Mouse (Mus musculus) CH12.LX (cell line): ENCODE data around the gene Ccno. TPM values are rescaled to one million over a fixed set of nuclear protein-coding genes. Genes with fewer than 3 reads are reported as not detected.

Experiments used
- DNase-seq: peaks from one replicate; pipeline ENCODE4 v3.0.0-alpha.2; 2013; ENCODE audit errors: extremely low read depth
- H3K27ac ChIP-seq: 2 replicates; pipeline ENCODE4 v1.5.1; 2012; ENCODE audit warnings: low read depth, mild to moderate bottlenecking, control low read depth, moderate library complexity; ENCODE audit not compliant: insufficient read depth
- H3K27me3 ChIP-seq: replicated peaks from 2 replicates; pipeline ENCODE3; 2012; ENCODE audit warnings: inconsistent platforms
- H3K36me3 ChIP-seq, 2 experiments: replicated peaks in 1 of 2; 2 replicates each; pipeline versions ENCODE3 to v1.6.1; 2012; ENCODE audit warnings: inconsistent platforms in 1 of 2, low read length in 1 of 2, mild to moderate bottlenecking in 1 of 2, mixed read lengths in 1 of 2, moderate library complexity in 1 of 2; ENCODE audit not compliant: control insufficient read depth in 1 of 2, insufficient read depth in 1 of 2
- H3K4me1 ChIP-seq, 2 experiments: 2 replicates each; pipeline ENCODE4 v1.6.1; 2012; ENCODE audit warnings: inconsistent platforms in 1 of 2, moderate library complexity in 1 of 2; ENCODE audit not compliant: insufficient read depth in 2 of 2, control insufficient read depth in 1 of 2
- H3K4me2 ChIP-seq: 2 replicates; pipeline ENCODE4 v1.6.1; 2012; ENCODE audit warnings: low read depth, mild to moderate bottlenecking, control low read depth; ENCODE audit not compliant: poor library complexity, insufficient read depth, severe bottlenecking
- H3K4me3 ChIP-seq, 3 experiments: fragments of 150-350 bp in 1 of 3; sonication (generic) in 1 of 3; replicated peaks in 1 of 3; 2 replicates each; pipeline versions ENCODE3 to v1.5.1; 2011 to 2012; ENCODE audit warnings: low read depth in 2 of 3, low read length in 2 of 3, mild to moderate bottlenecking in 2 of 3, moderate library complexity in 2 of 3, control low read depth in 1 of 3, improper control_type of control experiment in 1 of 3, inconsistent platforms in 1 of 3, mixed read lengths in 1 of 3; ENCODE audit not compliant: poor library complexity in 1 of 3
- H3K79me2 ChIP-seq: replicated peaks from 2 replicates; pipeline ENCODE4 v1.6.1; 2012; ENCODE audit warnings: mild to moderate bottlenecking, moderate library complexity; ENCODE audit not compliant: control insufficient read depth, poor library complexity, insufficient read depth, severe bottlenecking; ENCODE audit errors: extremely low read depth
- H3K9ac ChIP-seq: 2 replicates; pipeline ENCODE4 v1.6.1; 2012; ENCODE audit warnings: low read depth, mild to moderate bottlenecking, control low read depth, moderate library complexity; ENCODE audit not compliant: insufficient read depth
- H3K9me3 ChIP-seq: replicated peaks from 2 replicates; pipeline ENCODE3; 2012; ENCODE audit warnings: low read length, inconsistent platforms, mixed read lengths
- CHD1 ChIP-seq: IDR thresholded peaks from 2 replicates; pipeline ENCODE4 v1.6.1; 2012; ENCODE audit warnings: low read depth, low read length, improper control_type of control experiment, inconsistent platforms
- CTCF ChIP-seq, 2 experiments: IDR thresholded peaks in 1 of 2; conservative IDR thresholded peaks in 1 of 2; 2 replicates each; pipeline ENCODE4 v1.5.1; 2011 to 2012; ENCODE audit warnings: low read depth in 2 of 2, low read length in 2 of 2, improper control_type of control experiment in 1 of 2, inconsistent platforms in 1 of 2, mild to moderate bottlenecking in 1 of 2, moderate library complexity in 1 of 2
- E2F4 ChIP-seq: IDR thresholded peaks from 2 replicates; pipeline ENCODE4 v1.6.1; 2011; ENCODE audit warnings: low read depth, low read length, improper control_type of control experiment; ENCODE audit not compliant: insufficient replicate concordance
- ELF1 ChIP-seq: IDR thresholded peaks from 2 replicates; pipeline ENCODE4 v1.6.1; 2014; ENCODE audit warnings: low read depth, mild to moderate bottlenecking, inconsistent platforms, low read length, improper control_type of control experiment
- IRF4 ChIP-seq: IDR thresholded peaks from 2 replicates; pipeline ENCODE4 v1.6.1; 2014; ENCODE audit warnings: low read depth, mild to moderate bottlenecking, inconsistent platforms, low read length, improper control_type of control experiment
- JUND ChIP-seq: conservative IDR thresholded peaks from 2 replicates; pipeline ENCODE4 v1.6.1; 2011; ENCODE audit warnings: low read depth, low read length, improper control_type of control experiment
- KAT2A ChIP-seq: IDR thresholded peaks from 2 replicates; pipeline ENCODE4 v1.6.1; 2012; ENCODE audit warnings: low read length, improper control_type of control experiment, inconsistent platforms; ENCODE audit not compliant: insufficient replicate concordance
- MAFK ChIP-seq: IDR thresholded peaks from 2 replicates; pipeline ENCODE4 v1.6.1; 2011; ENCODE audit warnings: low read length, improper control_type of control experiment; ENCODE audit not compliant: insufficient replicate concordance
- MAX ChIP-seq: IDR thresholded peaks from 2 replicates; pipeline ENCODE4 v1.6.1; 2011; ENCODE audit warnings: low read length, improper control_type of control experiment
- MEF2A ChIP-seq: IDR thresholded peaks from 2 replicates; pipeline ENCODE4 v1.6.1; 2014; ENCODE audit warnings: low read depth, mild to moderate bottlenecking, inconsistent platforms, low read length, improper control_type of control experiment, borderline replicate concordance
- MYC ChIP-seq: IDR thresholded peaks from 2 replicates; pipeline ENCODE4 v1.6.1; 2011; ENCODE audit warnings: low read depth, mild to moderate bottlenecking, improper control_type of control experiment, low read length
- NRF1 ChIP-seq: IDR thresholded peaks from 2 replicates; pipeline ENCODE4 v1.6.1; 2014; ENCODE audit warnings: low read depth, mild to moderate bottlenecking, inconsistent platforms, low read length, improper control_type of control experiment, moderate library complexity
- POLR2A ChIP-seq: IDR thresholded peaks from 2 replicates; pipeline ENCODE4 v1.6.1; 2011; ENCODE audit warnings: low read depth, mild to moderate bottlenecking, improper control_type of control experiment, low read length
- POLR2AphosphoS2 ChIP-seq: IDR thresholded peaks from 2 replicates; pipeline ENCODE4 v1.6.1; 2011; ENCODE audit warnings: low read depth, low read length, improper control_type of control experiment
- RAD21 ChIP-seq: IDR thresholded peaks from 2 replicates; pipeline ENCODE4 v1.6.1; 2011; ENCODE audit warnings: low read depth, mild to moderate bottlenecking, low read length, improper control_type of control experiment, moderate library complexity
- RCOR1 ChIP-seq: conservative IDR thresholded peaks from 2 replicates; pipeline ENCODE4 v1.6.1; 2012; ENCODE audit warnings: low read depth, mild to moderate bottlenecking, inconsistent platforms, low read length, improper control_type of control experiment
- SMC3 ChIP-seq: IDR thresholded peaks from 2 replicates; pipeline ENCODE4 v1.6.1; 2011; ENCODE audit warnings: low read depth, low read length, improper control_type of control experiment
- TCF12 ChIP-seq: IDR thresholded peaks from 2 replicates; pipeline ENCODE4 v1.6.1; 2014; ENCODE audit warnings: low read depth, mild to moderate bottlenecking, inconsistent platforms, low read length, improper control_type of control experiment
- UBTF ChIP-seq: IDR thresholded peaks from 2 replicates; pipeline ENCODE4 v1.6.1; 2012; ENCODE audit warnings: low read depth, mild to moderate bottlenecking, inconsistent platforms, low read length, improper control_type of control experiment, moderate library complexity
- USF2 ChIP-seq: conservative IDR thresholded peaks from 2 replicates; pipeline ENCODE4 v1.6.1; 2011; ENCODE audit warnings: low read depth, low read length, improper control_type of control experiment
- ZC3H11A ChIP-seq: IDR thresholded peaks from 2 replicates; pipeline ENCODE4 v1.6.1; 2012; ENCODE audit warnings: low read depth, mild to moderate bottlenecking, inconsistent platforms, low read length, improper control_type of control experiment
- ZKSCAN1 ChIP-seq: IDR thresholded peaks from 2 replicates; pipeline ENCODE4 v1.6.1; 2012; ENCODE audit warnings: low read depth, inconsistent platforms, low read length, improper control_type of control experiment, borderline replicate concordance
- ZMIZ1 ChIP-seq: IDR thresholded peaks from 2 replicates; pipeline ENCODE4 v1.6.1; 2012; ENCODE audit warnings: low read depth, mild to moderate bottlenecking, inconsistent platforms, low read length, improper control_type of control experiment
- dilution Hi-C: fragments of 300-500 bp; cut with MboI; formaldehyde crosslinking; loops from 2 replicates; pipeline ENCODE4 v1.14.3; 2020; ENCODE audit warnings: low sequenced_read_pairs; ENCODE audit not compliant: extremely low pct_unique_long_range_greater_than_20kb, extremely low pct_ligation_motif_present
- in situ Hi-C: fragments of 300-500 bp; cut with MboI; formaldehyde crosslinking; loops from 3 replicates; pipeline ENCODE4 v1.14.3; 2019; ENCODE audit warnings: low sequenced_read_pairs, low pct_ligation_motif_present, low pct_unique_long_range_greater_than_20kb, mixed read lengths
- polyA plus RNA-seq: library from polyadenylated mRNA; unstranded; fragments of >175 nt; gene quantifications from 2 replicates; pipeline ENCODE4 v1.2.1, GENCODE M21; 2012; ENCODE audit warnings: low read depth; ENCODE audit not compliant: insufficient read length
- total RNA-seq, 2 experiments: library from RNA; depleted of rRNA; stranded (reverse); fragments of 300-350 nt in 1 of 2; fragments of >200 nt in 1 of 2; gene quantifications; 2 replicates each; pipeline ENCODE4 v1.2.3; 2012 to 2014

Gene Ccno
- total and polyA plus RNA-seq, 3 experiments, result 0.16 to 0.54 (median 0.21) TPM

DNA sequence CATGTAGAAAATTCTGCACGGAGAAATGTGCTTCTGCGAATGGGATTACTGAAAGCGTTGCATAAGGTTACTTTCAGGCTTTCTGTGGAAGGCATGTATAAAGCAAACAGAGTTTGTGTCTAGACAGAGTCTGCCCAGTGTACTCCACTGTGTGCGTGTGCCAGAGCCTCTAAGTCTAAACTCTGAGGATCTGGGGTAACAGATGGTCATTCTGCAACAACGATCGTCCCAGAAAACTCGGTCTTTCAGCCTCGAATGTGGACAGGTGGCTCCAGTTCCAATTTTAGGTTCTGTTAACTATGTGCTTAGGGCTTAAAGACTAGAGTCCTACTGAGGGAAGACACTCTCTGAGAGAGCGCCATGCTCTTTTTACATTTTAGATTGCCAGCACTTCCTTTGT, 42.3 kb upstream of the Ccno start:
- Histone ChIP-seq H3K79me2 (no peaks in the 10 kb centered on the region), H3K4me1 (no peaks in the 10 kb centered on the region), H3K36me3 (peaks cover 42 to 89% of the 10 kb centered on the region in 2 experiments), H3K4me3 (no peak overlapping the region), H3K9me3 (no peaks in the 10 kb centered on the region), H3K4me2 (no peak overlapping the region), H3K27ac (no peak overlapping the region), H3K27me3 (no peaks in the 10 kb centered on the region), H3K9ac (no peak overlapping the region)
- no peak for TF ChIP-seq MAX
- TF ChIP-seq MEF2A, result no peak
- TF ChIP-seq POLR2AphosphoS2, result no peak
- TF ChIP-seq RAD21, result no peak
- no peak for TF ChIP-seq ELF1
- TF ChIP-seq ZC3H11A, result no peak
- no peak for TF ChIP-seq CTCF (conservative IDR thresholded peaks at IDR 0.05 in 1 of 2, IDR thresholded peaks at IDR 0.05 in 1 of 2; ENCODE audit: low read depth in 2 of 2, low read length in 2 of 2)
- TF ChIP-seq MYC, result no peak
- TF ChIP-seq TCF12, result no peak
- TF ChIP-seq SMC3, result no peak
- no peak for TF ChIP-seq USF2
- TF ChIP-seq RCOR1, result no peak
- no peak for TF ChIP-seq ZMIZ1
- TF ChIP-seq MAFK, result no peak
- TF ChIP-seq IRF4, result no peak
- TF ChIP-seq NRF1, result no peak
- no peak for TF ChIP-seq UBTF
- no peak for TF ChIP-seq JUND
- DNase-seq, result no peak
- dilution Hi-C loops, result no loop called here
- in situ Hi-C loops, result no loop called here

DNA sequence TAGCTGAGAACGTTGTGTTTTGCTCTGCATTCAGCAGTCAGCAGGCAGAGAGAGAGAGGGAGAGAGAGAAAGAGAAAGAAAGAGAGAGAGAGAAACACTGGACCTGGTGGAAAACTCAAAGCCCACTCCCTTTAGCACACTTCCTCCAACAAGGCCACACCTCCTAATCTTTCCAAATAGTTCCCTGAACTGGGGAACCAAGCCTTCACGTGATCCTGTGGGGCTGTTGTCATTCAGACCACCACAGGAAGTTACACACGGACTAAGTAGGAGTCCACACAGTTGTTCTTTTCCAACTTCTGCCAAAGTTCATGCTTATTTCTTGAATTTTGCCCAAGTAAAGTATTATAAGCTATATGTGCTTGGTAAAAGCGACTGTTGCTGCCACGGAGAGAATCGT, 41.7 kb upstream of the Ccno start:
- no peak overlapping the region for H3K9ac ChIP-seq
- TF ChIP-seq SMC3 (no peak), UBTF (no peak), IRF4 (no peak), CHD1 (no peak), RCOR1 (no peak), KAT2A (no peak), ZMIZ1 (no peak), MYC (no peak), E2F4 (no peak), NRF1 (no peak), ZKSCAN1 (no peak), POLR2A (no peak), ELF1 (no peak)
- TF ChIP-seq, all 38 proteins: peak for 0
- Histone ChIP-seq H3K4me3 (no peak overlapping the region), H3K36me3 (peaks cover 43 to 89% of the 10 kb centered on the region in 2 experiments), H3K27me3 (no peaks in the 10 kb centered on the region), H3K9me3 (no peaks in the 10 kb centered on the region), H3K4me1 (no peaks in the 10 kb centered on the region), H3K4me2 (no peak overlapping the region), H3K27ac (no peak overlapping the region), H3K79me2 (no peaks in the 10 kb centered on the region)
- dilution Hi-C loops (no loop called here), in situ Hi-C loops (no loop called here)
- DNase-seq, result no peak
